Mouse (Mus musculus): Measurements from ENCODE around the gene Gm3286. TPM values are rescaled to one million over a fixed set of nuclear protein-coding genes. Genes with fewer than 3 reads are reported as not detected.
"Not testable (repeated sequence)": the region's sequence is repeated elsewhere in the genome, so short reads cannot be mapped to it uniquely, and the experiment has no call there.

Gm3286 gene
- not detected in 2 replicates for polyA plus RNA-seq (2016; fragmentation: Nextera tagmentation; extraction: Ambion mirVana)

GRCm38 (mm10) chr5:95510458-95510857 lies at the start of gene Gm3286:
Gene Gm3286 (plus strand): TSS chr5:95510758.
- not testable (repeated sequence) for H3K27ac ChIP-seq; H3K27me3 ChIP-seq (ENCODE audit: insufficient read depth, poor library complexity, severe bottlenecking); DNase-seq (ENCODE audit: low spot score); H3K4me3 ChIP-seq; H3K4me1 ChIP-seq (replicated peaks); H3K9me3 ChIP-seq; H3K36me3 ChIP-seq

Other genes with a start within 250 kb of the Gm3286 start
- not detected in 2 replicates for gene Gm10424, start 238.0 kb upstream of the Gm3286 start, polyA plus RNA-seq (2016; fragmentation: Nextera tagmentation; extraction: Ambion mirVana)
- gene Gm3259, start 204.8 kb upstream of the Gm3286 start, polyA plus RNA-seq (2016; fragmentation: Nextera tagmentation; extraction: Ambion mirVana), result not detected in 2 replicates
- gene D5Ertd577e, start 54.0 kb upstream of the Gm3286 start, polyA plus RNA-seq (2016; fragmentation: Nextera tagmentation; extraction: Ambion mirVana), result not detected in 2 replicates
- not detected in 2 replicates for gene Gm7971, start 84.1 kb downstream of the Gm3286 start, polyA plus RNA-seq (2016; fragmentation: Nextera tagmentation; extraction: Ambion mirVana)
- not detected in 2 replicates for gene Gm7978, start 225.4 kb downstream of the Gm3286 start, polyA plus RNA-seq (2016; fragmentation: Nextera tagmentation; extraction: Ambion mirVana)
- not detected in 2 replicates for gene Gm7982, start 231.3 kb downstream of the Gm3286 start, polyA plus RNA-seq (2016; fragmentation: Nextera tagmentation; extraction: Ambion mirVana)

All from hindbrain, embryonic 10.5 days (tissue).